Mouse (Mus musculus) megakaryocyte, embryonic 14.5 days (primary cell): ENCODE measurements around the gene Snai3.

ENCODE experiments used
- FLI1 ChIP-seq: IDR thresholded peaks from 2 replicates; pipeline ENCODE4 v1.6.1; 2012; ENCODE audit warnings: low read length, inconsistent platforms, mixed read lengths
- GATA1 ChIP-seq: IDR thresholded peaks from 3 replicates; pipeline ENCODE4 v1.6.1; 2012; ENCODE audit warnings: mixed read lengths, low read length, inconsistent platforms, borderline replicate concordance

DNA sequence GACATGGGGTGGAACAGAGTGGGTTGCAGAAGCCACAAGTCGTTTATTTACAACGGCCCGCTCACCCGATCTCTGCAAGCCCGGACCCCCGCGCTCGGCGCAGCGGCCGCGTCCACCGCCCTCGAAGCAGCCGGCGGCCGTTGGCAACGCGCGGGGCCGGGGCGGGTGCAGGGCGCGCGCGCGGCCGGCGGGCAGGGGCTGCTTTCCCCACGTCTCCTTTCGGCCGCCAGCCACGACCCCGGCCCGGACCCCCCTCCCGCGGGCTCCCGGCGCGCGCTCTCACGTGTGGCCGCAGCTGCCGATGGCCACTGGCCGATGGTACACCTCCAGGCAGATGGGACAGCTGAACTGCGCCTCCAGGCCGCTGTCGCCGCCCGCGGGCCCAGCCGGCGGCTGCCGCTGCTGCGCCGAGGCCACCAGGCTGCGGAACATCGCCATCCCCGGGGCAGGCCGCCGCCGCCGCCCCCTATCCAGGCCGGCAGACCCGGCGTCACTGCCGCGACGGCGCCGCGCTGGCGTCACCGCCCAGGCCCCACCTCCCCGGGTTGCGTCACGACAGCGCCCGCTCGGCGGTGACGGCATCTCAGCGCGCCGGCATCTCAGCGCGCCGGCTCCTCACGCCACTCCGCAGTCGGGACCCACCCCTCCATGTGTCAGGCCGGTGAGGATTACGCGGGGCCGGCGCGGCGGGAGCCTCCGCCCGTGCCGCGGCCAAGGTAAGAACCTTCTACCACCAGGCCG is 15.2 kb upstream of the Snai3 start, which contains the start of the genes Rnf166 and Ctu2:
- TF ChIP-seq GATA1 (no peak), FLI1 (no peak)
